Mouse (Mus musculus) G1E (cell line): ENCODE data around the gene Ifnlr1.

Source experiments
- CTCF ChIP-seq: IDR thresholded peaks from 2 replicates; pipeline ENCODE4 v1.5.1; 2012; ENCODE audit warnings: low read depth, low read length, inconsistent platforms, mixed read lengths
- TAL1 ChIP-seq: conservative IDR thresholded peaks from 2 replicates; pipeline ENCODE4 v1.6.1; 2012; ENCODE audit warnings: low read depth, low read length, inconsistent platforms, mixed read lengths

DNA sequence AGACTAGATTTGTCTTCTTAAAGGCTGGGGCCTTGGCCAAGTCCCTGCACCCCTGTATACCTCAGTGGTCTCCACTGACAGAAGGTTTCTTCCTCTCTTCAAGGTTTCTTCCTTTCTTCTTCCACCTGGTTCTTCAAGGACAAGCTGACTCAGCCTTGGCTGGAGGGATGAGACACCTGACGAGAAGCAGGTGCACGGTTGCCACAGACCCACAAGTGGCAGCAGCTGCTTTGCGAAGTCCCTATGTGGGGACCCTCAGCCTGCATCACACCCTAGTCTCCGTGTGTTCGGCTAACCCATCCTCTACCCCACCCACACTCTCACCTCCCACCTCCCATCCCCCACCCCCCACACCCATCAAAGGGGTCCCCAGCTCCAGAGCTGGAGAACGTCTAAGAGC lies 24.1 kb upstream of the Ifnlr1 start:
- TF ChIP-seq TAL1 (no peak), CTCF (no peak)
